Mouse (Mus musculus) neutrophil, adult 83 days (primary cell): ENCODE measurements around the gene Mgll. TPM values are rescaled to one million over a fixed set of nuclear protein-coding genes. Genes with fewer than 3 reads are reported as not detected.

Experiments
- total RNA-seq, 2 experiments: library from RNA; stranded (reverse); gene quantifications; one replicate each; pipeline ENCODE4 v1.2.4; 2023

Gene Mgll
- total RNA-seq = 10 to 100 TPM; 63.1 to 67.5 TPM

GRCm38 (mm10) chr6:88724313-88725195 lies at the start of gene Mgll:
TSS of gene Mgll (plus strand) at chr6:88724412.

GRCm38 (mm10) chr6:88841781-88842689 lies 117.8 kb downstream of the Mgll start, which contains the start of gene Abtb1:
TSS of gene Abtb1 (minus strand) at chr6:88841984.

GRCm38 (mm10) chr6:88874868-88875508 lies 150.8 kb downstream of the Mgll start, which contains the start of gene Podxl2:
TSS of gene Podxl2 (minus strand) at chr6:88875044.

Other genes with a start within 250 kb of the Mgll start
- gene Sec61a1, start 205.5 kb upstream of the Mgll start, total RNA-seq = 100 to 1,000 TPM; 152 to 172 TPM
- not detected for gene Kbtbd12, start 86.5 kb upstream of the Mgll start, total RNA-seq
- gene Abtb1, start 117.6 kb downstream of the Mgll start, total RNA-seq = 100 to 1,000 TPM; 259 to 265 TPM
- not detected for gene Podxl2, start 150.6 kb downstream of the Mgll start, total RNA-seq
- 100 to 1,000 TPM in 1 of 2 experiments, 10 to 100 TPM in 1; 81.3 to 113 TPM for gene Mcm2, start 174.4 kb downstream of the Mgll start, total RNA-seq
- gene Tpra1, start 177.8 kb downstream of the Mgll start, total RNA-seq = 10 to 100 TPM; 43.3 to 54.6 TPM